Mouse (Mus musculus) intestine, embryonic 14.5 days (tissue): ENCODE measurements around the gene Pard3. TPM values are rescaled to one million over a fixed set of nuclear protein-coding genes. Genes with fewer than 3 reads are reported as not detected.

Source experiments
- ATAC-seq: fragments of 200-750 bp; cut with Nextera tagmentation; replicated peaks from 2 replicates; pipeline ENCODE4 v1.8.0; 2017; ENCODE audit warnings: low read depth, moderate number of reproducible peaks, moderate TSS enrichment, moderate library complexity; ENCODE audit not compliant: low FRiP score, low TSS enrichment
- DNase-seq: peaks from one replicate; pipeline ENCODE4 v3.0.0-alpha.2; 2018; ENCODE audit warnings: low spot score
- H3K27ac ChIP-seq: fragments of 300-500 bp; sonication (generic); 2 replicates; pipeline ENCODE4 v1.5.1; 2014; ENCODE audit warnings: low read depth, mild to moderate bottlenecking, control low read depth
- H3K27me3 ChIP-seq: fragments of 300-500 bp; sonication (generic); replicated peaks from 2 replicates; pipeline ENCODE4 v1.6.1; 2014; ENCODE audit warnings: low read length, control low read depth; ENCODE audit not compliant: control insufficient read depth, insufficient read depth
- H3K36me3 ChIP-seq: fragments of 300-500 bp; sonication (generic); 2 replicates; pipeline ENCODE4 v1.6.1; 2014; ENCODE audit warnings: low read length, control low read depth; ENCODE audit not compliant: control insufficient read depth, insufficient read depth
- H3K4me1 ChIP-seq: fragments of 300-500 bp; sonication (generic); replicated peaks from 2 replicates; pipeline ENCODE4 v1.6.1; 2014; ENCODE audit warnings: low read length, control low read depth, mixed read lengths; ENCODE audit not compliant: control insufficient read depth, insufficient read depth
- H3K4me2 ChIP-seq: fragments of 300-500 bp; sonication (generic); 2 replicates; pipeline ENCODE4 v1.6.1; 2014; ENCODE audit warnings: low read length
- H3K4me3 ChIP-seq: fragments of 300-500 bp; sonication (generic); 2 replicates; pipeline ENCODE4 v1.5.1; 2014; ENCODE audit warnings: low read depth, low read length, control low read depth, mixed read lengths
- H3K9ac ChIP-seq: fragments of 300-500 bp; sonication (generic); 2 replicates; pipeline ENCODE4 v1.6.1; 2014; ENCODE audit warnings: mild to moderate bottlenecking, low read length
- H3K9me3 ChIP-seq: fragments of 300-500 bp; sonication (generic); 2 replicates; pipeline ENCODE4 v1.6.1; 2016; ENCODE audit warnings: low read length, control low read depth; ENCODE audit not compliant: control insufficient read depth
- WGBS: fragments of 180-500 bp; shearing (Covaris S2); extraction: QIAGEN DNeasy Blood & Tissue Kit; methylation state at CpG from one replicate; pipeline ENCODE4 v1.1.7; 2014; 5-methylcytosine and 5-hydroxymethylcytosine counted together
- polyA plus RNA-seq: library from polyadenylated mRNA; unstranded; fragments of >200 nt; fragmentation: Nextera tagmentation; extraction: Ambion mirVana; gene quantifications from 2 replicates; pipeline ENCODE4 v1.2.1, GENCODE M21; 2014

Pard3 gene
- polyA plus RNA-seq, 1 experiment from 2014 or later: 36.6 TPM

DNA sequence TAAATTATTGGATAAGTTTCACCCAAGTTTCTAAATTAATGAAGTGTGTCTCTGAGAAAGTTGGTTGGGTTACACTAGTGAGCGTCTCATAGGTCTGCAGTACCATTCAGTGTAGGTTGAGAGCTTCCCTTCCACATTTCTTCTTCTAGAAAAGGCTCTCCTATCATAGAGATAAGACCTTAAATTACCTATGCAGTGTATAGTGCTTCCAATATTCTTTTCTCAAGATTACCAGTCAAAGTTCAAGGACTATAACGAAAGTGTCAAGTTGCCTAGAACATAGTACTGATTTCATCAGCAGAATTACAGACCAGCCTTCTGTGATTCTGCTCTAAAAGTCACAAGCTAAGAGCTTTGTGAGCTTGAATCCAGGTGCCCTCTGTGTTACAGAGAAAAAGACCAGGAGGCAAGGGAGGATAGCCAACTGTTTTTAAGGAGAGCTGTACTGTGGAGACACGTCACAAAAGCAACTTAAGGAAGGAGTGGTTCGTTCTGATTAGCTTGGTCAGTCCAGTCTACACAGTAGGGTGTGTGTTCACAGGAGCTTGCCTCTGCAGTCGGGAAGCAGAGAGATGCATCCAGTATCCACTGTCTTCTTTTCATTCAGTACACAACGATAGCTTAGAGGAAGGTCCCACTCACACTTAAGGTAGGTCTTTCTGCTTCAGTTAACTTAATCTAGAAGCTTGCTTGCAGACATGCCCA, 229.5 kb downstream of the Pard3 start:
- ATAC-seq (no peak), DNase-seq (no peak)
- Histone ChIP-seq H3K4me3 (no peak overlapping the region), H3K9ac (no peak overlapping the region), H3K36me3 (no peaks in the 10 kb centered on the region), H3K27me3 (no peaks in the 10 kb centered on the region), H3K27ac (no peak overlapping the region), H3K4me2 (no peak overlapping the region), H3K4me1 (no peaks in the 10 kb centered on the region), H3K9me3 (no peaks in the 10 kb centered on the region)
- WGBS: 78% methylated on average over 6 of the region's 6 CpGs

GRCm38 (mm10) chr8:127294061-127294460, 230.4 kb downstream of the Pard3 start:
- DNase-seq (no peak), ATAC-seq (no peak)

DNA sequence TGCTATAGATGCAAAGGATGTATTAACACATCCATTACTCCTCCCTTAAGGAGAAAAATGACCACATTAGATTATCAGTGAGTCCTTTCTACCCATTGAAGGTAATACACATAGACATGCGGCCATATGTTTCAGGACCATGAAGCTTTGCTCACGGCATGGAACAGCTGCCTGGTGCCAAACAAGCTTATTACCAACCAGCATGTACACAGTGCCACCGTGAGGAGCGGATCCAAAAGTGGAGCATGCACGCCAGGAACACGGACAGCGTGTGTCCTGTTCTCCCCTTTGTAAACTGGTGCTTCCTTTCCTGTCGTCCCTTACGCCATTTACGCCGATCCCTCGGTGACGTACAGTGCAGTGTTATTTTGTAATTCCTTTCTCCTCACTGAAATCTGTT, 232.2 kb downstream of the Pard3 start:
- Histone ChIP-seq H3K9ac (no peak overlapping the region), H3K4me3 (no peak overlapping the region), H3K4me1 (no peaks in the 10 kb centered on the region), H3K27ac (no peak overlapping the region), H3K4me2 (no peak overlapping the region), H3K27me3 (no peaks in the 10 kb centered on the region), H3K36me3 (no peaks in the 10 kb centered on the region), H3K9me3 (no peaks in the 10 kb centered on the region)
- 94% methylated on average over 13 of the region's 13 CpGs for WGBS
- DNase-seq (no peak), ATAC-seq (no peak)

More at GRCm38 (mm10) chr8:127294061-127294460, 230.4 kb downstream of the Pard3 start:
- WGBS: 91% methylated on average over 6 of the region's 6 CpGs
- no peak overlapping the region for H3K9ac ChIP-seq
- H3K4me3 ChIP-seq: no peak overlapping the region
- no peaks in the 10 kb centered on the region for H3K27me3 ChIP-seq
- H3K9me3 ChIP-seq: no peaks in the 10 kb centered on the region
- H3K4me2 ChIP-seq: no peak overlapping the region
- H3K27ac ChIP-seq: no peak overlapping the region
- H3K4me1 ChIP-seq: no peaks in the 10 kb centered on the region
- H3K36me3 ChIP-seq: no peaks in the 10 kb centered on the region

- DNase-seq: no peak
- Histone ChIP-seq H3K36me3 (no peaks in the 10 kb centered on the region), H3K4me2 (no peak overlapping the region), H3K9ac (no peak overlapping the region), H3K4me1 (0 out of 2 replicates have a peak, but pooled peaks cover 3% of the 10 kb centered on the region), H3K9me3 (no peaks in the 10 kb centered on the region), H3K27me3 (no peaks in the 10 kb centered on the region), H3K27ac (no peak overlapping the region), H3K4me3 (no peak overlapping the region)
- no peak for ATAC-seq
- WGBS: 93% methylated on average over 5 of the region's 5 CpGs
These were observed 236.8 kb downstream of the Pard3 start for GRCm38 (mm10) chr8:127300493-127300892.

- no peaks in the 10 kb centered on the region for H3K9me3 ChIP-seq
- WGBS: 61% methylated on average over 6 of the region's 6 CpGs
- H3K9ac ChIP-seq: no peak overlapping the region
- H3K36me3 ChIP-seq: no peaks in the 10 kb centered on the region
- H3K27me3 ChIP-seq: no peaks in the 10 kb centered on the region
- 0 out of 2 replicates have a peak, but pooled peaks cover 3% of the 10 kb centered on the region for H3K4me1 ChIP-seq
- no peak overlapping the region for H3K27ac ChIP-seq
- no peak overlapping the region for H3K4me2 ChIP-seq
- ATAC-seq: no peak
- no peak for DNase-seq
- H3K4me3 ChIP-seq: no peak overlapping the region
These were observed 239.3 kb downstream of the Pard3 start for GRCm38 (mm10) chr8:127302847-127303445.

DNA sequence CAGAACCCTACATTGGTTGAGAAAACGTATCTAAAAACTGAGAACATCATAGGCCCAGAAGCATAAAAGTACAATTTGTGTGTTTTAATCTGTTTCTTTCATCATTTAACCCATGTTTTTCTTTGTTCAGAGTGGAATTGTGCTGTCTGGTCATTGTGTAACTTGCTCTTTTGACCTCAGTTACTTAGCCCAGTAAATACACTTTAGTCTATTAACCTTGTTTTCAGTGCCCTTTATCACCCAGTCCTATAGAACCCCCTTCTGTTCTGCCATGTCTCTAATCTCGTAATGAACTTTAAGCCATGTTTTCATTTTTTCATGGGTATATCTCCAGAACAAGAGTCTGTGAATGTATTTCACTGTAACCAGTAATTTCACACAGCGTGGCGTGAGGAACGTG, 243.3 kb downstream of the Pard3 start:
- 86% methylated on average over 5 of the region's 5 CpGs for WGBS
- Histone ChIP-seq H3K4me3 (no peak overlapping the region), H3K4me1 (0 out of 2 replicates have a peak, but pooled peaks cover 3% of the 10 kb centered on the region), H3K9me3 (no peaks in the 10 kb centered on the region), H3K27me3 (no peaks in the 10 kb centered on the region), H3K9ac (no peak overlapping the region), H3K27ac (no peak overlapping the region), H3K4me2 (no peak overlapping the region), H3K36me3 (no peaks in the 10 kb centered on the region)
- DNase-seq (no peak), ATAC-seq (no peak)

- Histone ChIP-seq H3K4me2 (no peak overlapping the region), H3K9ac (no peak overlapping the region), H3K36me3 (no peaks in the 10 kb centered on the region), H3K4me1 (no peaks in the 10 kb centered on the region), H3K27ac (no peak overlapping the region), H3K27me3 (no peaks in the 10 kb centered on the region), H3K9me3 (no peaks in the 10 kb centered on the region), H3K4me3 (no peak overlapping the region)
- WGBS: 48% methylated on average over 1 of the region's 1 CpGs
- ATAC-seq: peak; percentile 89
- DNase-seq: no peak
These were observed 245.7 kb downstream of the Pard3 start for GRCm38 (mm10) chr8:127309363-127309762.

GRCm38 (mm10) chr8:127315811-127316210, 252.1 kb downstream of the Pard3 start:
- no peak overlapping the region for H3K27ac ChIP-seq
- H3K9me3 ChIP-seq: no peaks in the 10 kb centered on the region
- no peak overlapping the region for H3K9ac ChIP-seq
- H3K27me3 ChIP-seq: no peaks in the 10 kb centered on the region
- DNase-seq: no peak
- H3K4me3 ChIP-seq: no peak overlapping the region
- no peak overlapping the region for H3K4me2 ChIP-seq
- WGBS: 45% methylated on average over 1 of the region's 1 CpGs
- no peak for ATAC-seq
- H3K36me3 ChIP-seq: no peaks in the 10 kb centered on the region
- H3K4me1 ChIP-seq: no peaks in the 10 kb centered on the region

GRCm38 (mm10) chr8:127317914-127318313, 254.2 kb downstream of the Pard3 start:
- Histone ChIP-seq H3K9me3 (no peaks in the 10 kb centered on the region), H3K36me3 (no peaks in the 10 kb centered on the region), H3K9ac (no peak overlapping the region), H3K27me3 (no peaks in the 10 kb centered on the region), H3K27ac (no peak overlapping the region), H3K4me2 (no peak overlapping the region), H3K4me3 (no peak overlapping the region), H3K4me1 (no peaks in the 10 kb centered on the region)
- DNase-seq: no peak
- WGBS: 69% methylated on average over 1 of the region's 1 CpGs
- ATAC-seq: no peak
